ENCODE assay signal across 26 mouse cellular contexts in genomic region chr8:125065596-125065995, GRCm38 (mm10). TPM values are rescaled to one million over a fixed set of nuclear protein-coding genes. Genes with fewer than 3 reads are reported as not detected.
DNase-seq lines count a peak whose midpoint lies in the region; ATAC-seq lines count a peak whose summit lies in the region.
"Had no signal": no experiment of that assay in that cellular context is flagged by ENCODE, and none has a peak within 500 bp of the region (broad histone marks: within the 10 kb centered on the region; RNA-seq: fewer than 3 reads in every experiment).

No protein-coding gene starts in this region.

- peaks cover 16% of the 10 kb centered on the region for H3K4me1 ChIP-seq in hindbrain, embryonic 15.5 days (replicated peaks)
- peaks cover 4% of the 10 kb centered on the region for H3K4me1 ChIP-seq in hindbrain, embryonic 16.5 days (ENCODE audit: control insufficient read depth, insufficient read depth, low read depth, low read length)
- 0 out of 2 replicates have a peak, but pooled peaks cover 2% of the 10 kb centered on the region for H3K4me1 ChIP-seq in midbrain, embryonic 16.5 days (ENCODE audit: control insufficient read depth, insufficient read depth, low read length)
- H3K4me1 ChIP-seq: intestine, embryonic 15.5 days had no signal

- H3K27me3 ChIP-seq in hindbrain, embryonic 15.5 days: no peaks in the 10 kb centered on the region
- no peaks in the 10 kb centered on the region for H3K27me3 ChIP-seq in hindbrain, embryonic 16.5 days (replicated peaks; ENCODE audit: control insufficient read depth, insufficient read depth, low read length)
- no peaks in the 10 kb centered on the region for H3K27me3 ChIP-seq in midbrain, embryonic 16.5 days (ENCODE audit: control insufficient read depth, insufficient read depth, low read depth, low read length)
- H3K27me3 ChIP-seq: embryonic facial prominence, embryonic 13.5 days; heart, embryonic 13.5 days; intestine, embryonic 15.5 days had no signal

- ATAC-seq in hindbrain, embryonic 15.5 days (ENCODE audit: low FRiP score, low read depth): no peak
- no peak for ATAC-seq in hindbrain, embryonic 16.5 days
- ATAC-seq in midbrain, embryonic 16.5 days: no peak
- ATAC-seq: activated CD4-positive, CD25-positive, alpha-beta regulatory T cell, adult 4 months; forebrain, embryonic 16.5 days; intestine, embryonic 15.5 days had no signal

- H3K4me3 ChIP-seq in hindbrain, embryonic 15.5 days: no peak overlapping the region
- H3K4me3 ChIP-seq in hindbrain, embryonic 16.5 days (ENCODE audit: low read length): no peak overlapping the region
- H3K4me3 ChIP-seq in midbrain, embryonic 16.5 days (ENCODE audit: low read depth, low read length): no peak overlapping the region
- H3K4me3 ChIP-seq: embryonic facial prominence, embryonic 10.5 days; embryonic facial prominence, embryonic 13.5 days; erythroblast, embryonic 14.5 days; forebrain, embryonic 12.5 days; heart, embryonic 13.5 days; intestine, embryonic 15.5 days had no signal

- no peaks in the 10 kb centered on the region for H3K36me3 ChIP-seq in hindbrain, embryonic 15.5 days
- H3K36me3 ChIP-seq in hindbrain, embryonic 16.5 days (ENCODE audit: control insufficient read depth, insufficient read depth, low read length): no peaks in the 10 kb centered on the region
- H3K36me3 ChIP-seq in midbrain, embryonic 16.5 days (ENCODE audit: control insufficient read depth, insufficient read depth, low read length): no peaks in the 10 kb centered on the region
- H3K36me3 ChIP-seq: embryonic facial prominence, embryonic 10.5 days; embryonic facial prominence, embryonic 13.5 days; forebrain, embryonic 12.5 days; heart, embryonic 13.5 days; intestine, embryonic 15.5 days had no signal

- 81% methylated on average over 6 of the region's 6 CpGs for WGBS in hindbrain, embryonic 15.5 days
- 86% methylated on average over 6 of the region's 6 CpGs for WGBS in hindbrain, embryonic 16.5 days
- WGBS in midbrain, embryonic 16.5 days: 84% methylated on average over 6 of the region's 6 CpGs

- no peak overlapping the region for H3K4me2 ChIP-seq in hindbrain, embryonic 15.5 days
- H3K4me2 ChIP-seq in hindbrain, embryonic 16.5 days (ENCODE audit: low read length): no peak overlapping the region
- no peak overlapping the region for H3K4me2 ChIP-seq in midbrain, embryonic 16.5 days (ENCODE audit: low read length)
- H3K4me2 ChIP-seq: embryonic facial prominence, embryonic 13.5 days; forebrain, embryonic 12.5 days; heart, embryonic 13.5 days; hindbrain, embryonic 14.5 days; intestine, embryonic 15.5 days had no signal

- H3K27ac ChIP-seq in hindbrain, embryonic 15.5 days (replicated peaks): peak overlapping the region; percentile 12; the same call in 1 of the 2 replicates
- no peak overlapping the region for H3K27ac ChIP-seq in hindbrain, embryonic 16.5 days (ENCODE audit: low read depth, low read length)
- no peak overlapping the region for H3K27ac ChIP-seq in midbrain, embryonic 16.5 days (ENCODE audit: low read length)
- H3K27ac ChIP-seq: embryonic facial prominence, embryonic 10.5 days; embryonic facial prominence, embryonic 13.5 days; forebrain, embryonic 12.5 days; intestine, embryonic 15.5 days had no signal

- no peak overlapping the region for H3K9ac ChIP-seq in hindbrain, embryonic 15.5 days
- H3K9ac ChIP-seq in hindbrain, embryonic 16.5 days (ENCODE audit: low read depth, low read length): no peak overlapping the region
- no peak overlapping the region for H3K9ac ChIP-seq in midbrain, embryonic 16.5 days (ENCODE audit: low read depth, low read length)
- H3K9ac ChIP-seq: embryonic facial prominence, embryonic 13.5 days; forebrain, embryonic 12.5 days; heart, embryonic 13.5 days; hindbrain, embryonic 14.5 days; intestine, embryonic 15.5 days had no signal

- DNase-seq in adrenal gland, adult (ENCODE audit: inconsistent age in 2 of 2, low spot score in 1 of 2): peak; percentile 50 to 76
- no peak for DNase-seq in adrenal gland, postnatal 4 days (ENCODE audit: low spot score in 2 of 2)
- peak; percentile 59 for DNase-seq in adrenal gland, postnatal 14 days
- no peak for DNase-seq in spleen, adult 12 weeks (ENCODE audit: low spot score)
- DNase-seq: cerebellum, adult 11-12 months; cerebellum, adult 8-10 months; cerebellum, postnatal 10 days; cerebellum, postnatal 36 days; embryo, embryonic 11 days; gastrocnemius, postnatal 14 days; heart, adult 18-20 months; heart, postnatal 14 days; heart, postnatal 4 days; kidney, adult 11 months had no signal

- H3K9me3 ChIP-seq in hindbrain, embryonic 15.5 days: no peaks in the 10 kb centered on the region
- no peaks in the 10 kb centered on the region for H3K9me3 ChIP-seq in hindbrain, embryonic 16.5 days (ENCODE audit: control insufficient read depth, low read length)
- no peaks in the 10 kb centered on the region for H3K9me3 ChIP-seq in midbrain, embryonic 16.5 days (replicated peaks; ENCODE audit: control insufficient read depth, low read length, poor library complexity, severe bottlenecking)
- H3K9me3 ChIP-seq: embryonic facial prominence, embryonic 10.5 days; embryonic facial prominence, embryonic 13.5 days; forebrain, embryonic 12.5 days; heart, embryonic 13.5 days; intestine, embryonic 15.5 days had no signal

RNA-seq across cellular contexts. Expression of gene Disc1, which starts 11.6 kb away (rescaled TPM):
- total RNA-seq in adrenal gland, postnatal 4 days (2021): 1 to 10 TPM; 4.1 to 4.8 TPM
- 1.8 and 2.6 TPM in 2 replicates for polyA plus RNA-seq in hindbrain, embryonic 15.5 days (2015; fragmentation: Nextera tagmentation; extraction: Ambion mirVana)
- polyA plus RNA-seq in hindbrain, embryonic 16.5 days (2015; fragmentation: Nextera tagmentation; extraction: Ambion mirVana): 2.0 and 2.6 TPM in 2 replicates
- total RNA-seq in adrenal gland, postnatal 14 days (2021): 3.4 and 3.8 TPM in 2 replicates
- 1.2 and 1.5 TPM in 2 replicates for polyA plus RNA-seq in midbrain, embryonic 16.5 days (2015; fragmentation: Nextera tagmentation; extraction: Ambion mirVana)
- polyA plus RNA-seq: erythroblast, embryonic 14.5 days had no signal

RNA-seq across cellular contexts. Expression of gene Tsnax, which starts 52.8 kb away (rescaled TPM):
- total RNA-seq in adrenal gland, postnatal 4 days (2021): 10 to 100 TPM; 83.6 to 88.4 TPM
- polyA plus RNA-seq in hindbrain, embryonic 15.5 days (2015; fragmentation: Nextera tagmentation; extraction: Ambion mirVana): 199 and 201 TPM in 2 replicates
- polyA plus RNA-seq in hindbrain, embryonic 16.5 days (2015; fragmentation: Nextera tagmentation; extraction: Ambion mirVana): 210 and 220 TPM in 2 replicates
- total RNA-seq in adrenal gland, postnatal 14 days (2021): 74.1 and 74.7 TPM in 2 replicates
- 238 and 243 TPM in 2 replicates for polyA plus RNA-seq in midbrain, embryonic 16.5 days (2015; fragmentation: Nextera tagmentation; extraction: Ambion mirVana)

Comparison
In these comparisons a context has a peak if more than half of its experiments do, and no peak if none do; other contexts are left out.
1. DNase-seq: peak in adrenal gland, adult (2 of 2) and adrenal gland, postnatal 14 days (single experiment); none in adrenal gland, postnatal 4 days (0 of 2) and spleen, adult 12 weeks (single experiment).